Mouse (Mus musculus): ENCODE measurements around the gene Camta1.

Camta1 gene

GRCm38 (mm10) chr4:151515316-151515715 lies 346.4 kb downstream of the Camta1 start:
- H3K27me3 ChIP-seq (ENCODE audit: control insufficient read depth, insufficient read depth, low read length, poor library complexity, severe bottlenecking) = no peaks in the 10 kb centered on the region
- H3K36me3 ChIP-seq (ENCODE audit: control insufficient read depth, insufficient read depth, low read length, poor library complexity, severe bottlenecking) = no peaks in the 10 kb centered on the region
- no peak for DNase-seq (ENCODE audit: low read depth, low spot score)

- Histone ChIP-seq H3K27me3 (ENCODE audit: control insufficient read depth, insufficient read depth, low read length, poor library complexity, severe bottlenecking) (no peaks in the 10 kb centered on the region), H3K36me3 (ENCODE audit: control insufficient read depth, insufficient read depth, low read length, poor library complexity, severe bottlenecking) (no peaks in the 10 kb centered on the region)
- no peak for DNase-seq (ENCODE audit: low read depth, low spot score)
Observed at GRCm38 (mm10) chr4:151511092-151511491, 350.6 kb downstream of the Camta1 start.

GRCm38 (mm10) chr4:151510417-151510816 lies 351.3 kb downstream of the Camta1 start:
- Histone ChIP-seq H3K27me3 (ENCODE audit: control insufficient read depth, insufficient read depth, low read length, poor library complexity, severe bottlenecking) (no peaks in the 10 kb centered on the region), H3K36me3 (ENCODE audit: control insufficient read depth, insufficient read depth, low read length, poor library complexity, severe bottlenecking) (no peaks in the 10 kb centered on the region)
- no peak for DNase-seq (ENCODE audit: low read depth, low spot score)

- DNase-seq (ENCODE audit: low read depth, low spot score) = no peak
- H3K27me3 ChIP-seq (ENCODE audit: control insufficient read depth, insufficient read depth, low read length, poor library complexity, severe bottlenecking) = no peaks in the 10 kb centered on the region
- H3K36me3 ChIP-seq (ENCODE audit: control insufficient read depth, insufficient read depth, low read length, poor library complexity, severe bottlenecking) = no peaks in the 10 kb centered on the region
Observed at GRCm38 (mm10) chr4:151506701-151507100, 355.0 kb downstream of the Camta1 start.

- DNase-seq (ENCODE audit: low read depth, low spot score) = no peak
- H3K27me3 ChIP-seq (ENCODE audit: control insufficient read depth, insufficient read depth, low read length, poor library complexity, severe bottlenecking) = no peaks in the 10 kb centered on the region
- no peaks in the 10 kb centered on the region for H3K36me3 ChIP-seq (ENCODE audit: control insufficient read depth, insufficient read depth, low read length, poor library complexity, severe bottlenecking)
Observed at GRCm38 (mm10) chr4:151498481-151499276, 363.0 kb downstream of the Camta1 start.

GRCm38 (mm10) chr4:151496581-151496980 lies 365.1 kb downstream of the Camta1 start:
- H3K27me3 ChIP-seq (ENCODE audit: control insufficient read depth, insufficient read depth, low read length, poor library complexity, severe bottlenecking) = no peaks in the 10 kb centered on the region
- no peaks in the 10 kb centered on the region for H3K36me3 ChIP-seq (ENCODE audit: control insufficient read depth, insufficient read depth, low read length, poor library complexity, severe bottlenecking)
- no peak for DNase-seq (ENCODE audit: low read depth, low spot score)

GRCm38 (mm10) chr4:151495276-151495882 lies 366.3 kb downstream of the Camta1 start:
- DNase-seq (ENCODE audit: low read depth, low spot score) = no peak
- H3K27me3 ChIP-seq (ENCODE audit: control insufficient read depth, insufficient read depth, low read length, poor library complexity, severe bottlenecking) = no peaks in the 10 kb centered on the region

GRCm38 (mm10) chr4:151492786-151493185 lies 368.9 kb downstream of the Camta1 start:
- Histone ChIP-seq H3K36me3 (ENCODE audit: control insufficient read depth, insufficient read depth, low read length, poor library complexity, severe bottlenecking) (no peaks in the 10 kb centered on the region), H3K27me3 (ENCODE audit: control insufficient read depth, insufficient read depth, low read length, poor library complexity, severe bottlenecking) (no peaks in the 10 kb centered on the region)
- DNase-seq (ENCODE audit: low read depth, low spot score) = no peak

More at GRCm38 (mm10) chr4:151495276-151495882, 366.3 kb downstream of the Camta1 start:
- H3K36me3 ChIP-seq (ENCODE audit: control insufficient read depth, insufficient read depth, low read length, poor library complexity, severe bottlenecking) = no peaks in the 10 kb centered on the region

GRCm38 (mm10) chr4:151483977-151484313 lies 377.7 kb downstream of the Camta1 start:
- no peaks in the 10 kb centered on the region for H3K36me3 ChIP-seq (ENCODE audit: control insufficient read depth, insufficient read depth, low read length, poor library complexity, severe bottlenecking)
- no peaks in the 10 kb centered on the region for H3K27me3 ChIP-seq (ENCODE audit: control insufficient read depth, insufficient read depth, low read length, poor library complexity, severe bottlenecking)
- no peak for DNase-seq (ENCODE audit: low read depth, low spot score)

- DNase-seq (ENCODE audit: low read depth, low spot score) = no peak
- no peaks in the 10 kb centered on the region for H3K36me3 ChIP-seq (ENCODE audit: control insufficient read depth, insufficient read depth, low read length, poor library complexity, severe bottlenecking)
- H3K27me3 ChIP-seq (ENCODE audit: control insufficient read depth, insufficient read depth, low read length, poor library complexity, severe bottlenecking) = no peaks in the 10 kb centered on the region
Observed at GRCm38 (mm10) chr4:151483299-151483976, 378.2 kb downstream of the Camta1 start.

- DNase-seq (ENCODE audit: low read depth, low spot score) = no peak
- no peaks in the 10 kb centered on the region for H3K27me3 ChIP-seq (ENCODE audit: control insufficient read depth, insufficient read depth, low read length, poor library complexity, severe bottlenecking)
- no peaks in the 10 kb centered on the region for H3K36me3 ChIP-seq (ENCODE audit: control insufficient read depth, insufficient read depth, low read length, poor library complexity, severe bottlenecking)
Observed at GRCm38 (mm10) chr4:151480928-151481327, 380.7 kb downstream of the Camta1 start.

GRCm38 (mm10) chr4:151477950-151478349 lies 383.7 kb downstream of the Camta1 start:
- Histone ChIP-seq H3K36me3 (ENCODE audit: control insufficient read depth, insufficient read depth, low read length, poor library complexity, severe bottlenecking) (no peaks in the 10 kb centered on the region), H3K27me3 (ENCODE audit: control insufficient read depth, insufficient read depth, low read length, poor library complexity, severe bottlenecking) (no peaks in the 10 kb centered on the region)
- no peak for DNase-seq (ENCODE audit: low read depth, low spot score)

GRCm38 (mm10) chr4:151474895-151475470 lies 386.7 kb downstream of the Camta1 start:
- DNase-seq (ENCODE audit: low read depth, low spot score) = no peak
- Histone ChIP-seq H3K36me3 (ENCODE audit: control insufficient read depth, insufficient read depth, low read length, poor library complexity, severe bottlenecking) (no peaks in the 10 kb centered on the region), H3K27me3 (ENCODE audit: control insufficient read depth, insufficient read depth, low read length, poor library complexity, severe bottlenecking) (no peaks in the 10 kb centered on the region)

GRCm38 (mm10) chr4:151471886-151472285 lies 389.8 kb downstream of the Camta1 start:
- Histone ChIP-seq H3K36me3 (ENCODE audit: control insufficient read depth, insufficient read depth, low read length, poor library complexity, severe bottlenecking) (no peaks in the 10 kb centered on the region), H3K27me3 (ENCODE audit: control insufficient read depth, insufficient read depth, low read length, poor library complexity, severe bottlenecking) (no peaks in the 10 kb centered on the region)
- no peak for DNase-seq (ENCODE audit: low read depth, low spot score)

- no peaks in the 10 kb centered on the region for H3K27me3 ChIP-seq (ENCODE audit: control insufficient read depth, insufficient read depth, low read length, poor library complexity, severe bottlenecking)
- DNase-seq (ENCODE audit: low read depth, low spot score) = no peak
- H3K36me3 ChIP-seq (ENCODE audit: control insufficient read depth, insufficient read depth, low read length, poor library complexity, severe bottlenecking) = no peaks in the 10 kb centered on the region
Observed at GRCm38 (mm10) chr4:151468381-151468780, 393.3 kb downstream of the Camta1 start.
